Mouse (Mus musculus) embryonic facial prominence, embryonic 10.5 days (tissue): ENCODE measurements around the gene Pcdh9. TPM values are rescaled to one million over a fixed set of nuclear protein-coding genes. Genes with fewer than 3 reads are reported as not detected.

ENCODE experiments used
- DNase-seq: peaks from one replicate; pipeline ENCODE4 v3.0.0-alpha.2; 2017; ENCODE audit warnings: low spot score
- H3K27ac ChIP-seq: fragments of 300-500 bp; sonication (generic); replicated peaks from 2 replicates; pipeline ENCODE4 v1.5.1; 2016; ENCODE audit warnings: mild to moderate bottlenecking
- H3K27me3 ChIP-seq: fragments of 300-500 bp; sonication (generic); replicated peaks from 2 replicates; pipeline ENCODE4 v1.6.1; 2016; ENCODE audit warnings: low read depth, mild to moderate bottlenecking; ENCODE audit not compliant: poor library complexity, severe bottlenecking
- H3K36me3 ChIP-seq: fragments of 300-500 bp; sonication (generic); replicated peaks from 2 replicates; pipeline ENCODE4 v1.6.1; 2016; ENCODE audit warnings: mild to moderate bottlenecking, moderate library complexity
- H3K4me1 ChIP-seq: fragments of 300-500 bp; sonication (generic); 2 replicates; pipeline ENCODE4 v1.6.1; 2016
- H3K4me3 ChIP-seq: fragments of 300-500 bp; sonication (generic); 2 replicates; pipeline ENCODE4 v1.5.1; 2016; ENCODE audit warnings: mild to moderate bottlenecking, moderate library complexity
- H3K9me3 ChIP-seq: fragments of 300-500 bp; sonication (generic); 2 replicates; pipeline ENCODE4 v1.6.1; 2016; ENCODE audit warnings: mild to moderate bottlenecking
- WGBS: fragments of 180-500 bp; shearing (Covaris S2); methylation state at CpG from one replicate; pipeline ENCODE4 v1.1.7; 2016; 5-methylcytosine and 5-hydroxymethylcytosine counted together
- polyA plus RNA-seq: library from polyadenylated mRNA; unstranded; fragments of >200 nt; fragmentation: Nextera tagmentation; extraction: Ambion mirVana; gene quantifications from 2 replicates; pipeline ENCODE4 v1.2.1, GENCODE M21; 2016

The Pcdh9 gene
- polyA plus RNA-seq, 1 experiment from 2014 or later, result 15.3 TPM

DNA sequence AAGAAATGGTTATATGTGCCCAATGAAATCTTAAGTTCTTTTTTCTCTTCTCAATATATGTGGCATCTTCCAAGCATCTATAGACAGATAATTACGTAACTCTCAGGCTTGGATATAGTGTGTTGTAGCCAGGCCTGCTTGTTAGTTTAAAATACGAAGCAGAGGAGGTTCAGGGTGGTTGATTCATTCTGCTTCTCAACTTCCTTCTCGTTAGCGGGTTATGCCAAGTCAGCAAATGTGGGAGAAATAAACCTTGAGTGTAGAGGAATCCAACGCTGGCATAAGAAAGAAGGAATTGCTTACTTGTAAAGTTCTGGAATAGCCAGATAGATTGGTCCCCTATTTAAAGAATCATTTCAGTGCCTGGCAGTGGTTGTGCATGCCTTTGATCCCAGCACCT, 482.7 kb downstream of the Pcdh9 start:
- Histone ChIP-seq H3K36me3 (no peaks in the 10 kb centered on the region), H3K27me3 (no peaks in the 10 kb centered on the region), H3K27ac (no peak overlapping the region), H3K4me3 (no peak overlapping the region), H3K4me1 (no peaks in the 10 kb centered on the region), H3K9me3 (no peaks in the 10 kb centered on the region)
- DNase-seq, result no peak
- WGBS, result 86% methylated on average over 5 of the region's 5 CpGs

DNA sequence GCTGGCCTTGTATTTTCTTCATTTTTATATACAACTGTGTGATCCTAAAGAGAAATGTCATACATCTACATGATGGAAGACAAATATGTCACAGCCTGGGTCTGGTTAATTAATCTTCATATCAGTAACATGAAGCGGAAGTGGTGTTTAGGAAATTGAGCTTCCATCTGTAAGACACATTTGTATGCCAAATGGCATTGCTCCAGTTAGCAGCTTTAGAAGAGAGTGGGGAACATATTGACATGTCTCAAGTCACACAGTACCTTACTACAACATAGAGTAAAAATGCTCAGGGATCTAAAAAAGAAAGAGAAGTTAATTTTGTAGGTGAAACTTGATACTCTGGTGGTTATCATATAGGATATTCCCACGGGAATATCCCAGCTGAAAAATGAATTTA, 505.4 kb downstream of the Pcdh9 start:
- 85% methylated on average over 2 of the region's 2 CpGs for WGBS
- H3K27ac ChIP-seq, result no peak overlapping the region
- H3K4me1 ChIP-seq, result no peaks in the 10 kb centered on the region
- no peaks in the 10 kb centered on the region for H3K36me3 ChIP-seq
- H3K4me3 ChIP-seq, result no peak overlapping the region
- H3K9me3 ChIP-seq, result no peaks in the 10 kb centered on the region
- H3K27me3 ChIP-seq, result no peaks in the 10 kb centered on the region
- no peak for DNase-seq

DNA sequence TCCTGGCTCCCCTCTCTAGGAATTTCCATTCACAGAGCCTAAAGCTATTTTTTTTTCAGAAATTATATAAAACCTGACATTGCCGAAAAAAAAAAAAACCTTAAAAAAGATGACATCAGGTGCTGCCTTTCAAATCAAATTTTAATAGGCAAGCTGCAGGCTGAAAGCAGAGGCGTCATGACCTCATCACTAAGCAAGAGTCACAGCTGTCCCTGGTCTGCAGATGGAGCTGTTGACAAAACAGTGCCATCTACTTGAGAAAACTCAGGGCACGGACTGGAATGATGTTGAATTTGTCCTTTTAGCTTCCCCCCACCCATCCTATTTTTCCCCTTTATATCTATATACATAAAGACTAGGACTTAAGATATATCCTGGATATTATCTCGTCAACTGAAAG, 509.3 kb downstream of the Pcdh9 start:
- no peaks in the 10 kb centered on the region for H3K4me1 ChIP-seq
- H3K27ac ChIP-seq, result no peak overlapping the region
- H3K9me3 ChIP-seq, result no peaks in the 10 kb centered on the region
- H3K27me3 ChIP-seq, result no peaks in the 10 kb centered on the region
- no peaks in the 10 kb centered on the region for H3K36me3 ChIP-seq
- H3K4me3 ChIP-seq, result no peak overlapping the region
- no peak for DNase-seq
- WGBS, result 55% methylated on average over 4 of the region's 4 CpGs

DNA sequence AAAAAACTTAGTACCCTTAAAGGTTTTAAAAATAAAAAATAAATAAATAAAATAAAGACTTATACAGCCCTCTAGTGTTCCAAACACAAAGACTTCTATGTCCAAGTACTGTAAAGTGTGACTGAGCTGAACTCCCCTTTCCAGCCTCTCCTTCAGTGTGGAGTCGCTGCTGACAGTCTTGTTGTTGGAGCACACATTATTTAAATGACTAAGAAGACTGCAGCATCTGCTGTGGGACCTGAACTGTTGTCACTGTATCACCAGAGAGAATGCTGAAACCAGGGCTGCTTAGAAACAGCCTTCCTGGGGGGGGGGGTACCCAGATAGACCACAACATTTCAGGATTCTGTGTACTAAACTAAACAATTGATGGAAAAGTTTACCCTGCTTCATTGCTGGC, 509.7 kb downstream of the Pcdh9 start:
- no peaks in the 10 kb centered on the region for H3K9me3 ChIP-seq
- no peaks in the 10 kb centered on the region for H3K27me3 ChIP-seq
- no peak overlapping the region for H3K27ac ChIP-seq
- no peaks in the 10 kb centered on the region for H3K36me3 ChIP-seq
- WGBS, result 43% methylated on average over 1 of the region's 1 CpGs
- H3K4me1 ChIP-seq, result 0 out of 2 replicates have a peak, but pooled peaks cover 3% of the 10 kb centered on the region
- H3K4me3 ChIP-seq, result no peak overlapping the region
- no peak for DNase-seq

DNA sequence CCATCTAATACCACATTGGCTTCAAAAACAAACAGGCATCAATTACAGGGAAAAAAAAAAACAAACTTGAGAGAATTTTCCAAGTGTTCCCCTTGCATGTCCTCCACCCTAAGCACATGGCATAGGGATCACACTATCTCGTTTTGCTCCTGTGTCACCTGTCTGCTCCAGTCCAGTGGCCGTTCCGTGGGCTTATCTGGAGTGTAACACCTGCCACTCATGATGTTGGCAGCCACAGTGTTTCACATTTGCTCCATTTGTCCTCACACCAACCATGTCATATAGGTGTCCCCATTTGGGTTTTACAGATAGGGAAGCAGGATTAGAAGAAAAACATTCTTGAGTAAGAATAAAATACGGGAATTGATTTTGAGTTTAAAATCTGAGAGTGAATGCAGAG, 514.3 kb downstream of the Pcdh9 start:
- H3K27me3 ChIP-seq, result no peaks in the 10 kb centered on the region
- H3K4me1 ChIP-seq, result 0 out of 2 replicates have a peak, but pooled peaks cover 5% of the 10 kb centered on the region
- DNase-seq, result no peak
- no peak overlapping the region for H3K4me3 ChIP-seq
- no peaks in the 10 kb centered on the region for H3K9me3 ChIP-seq
- H3K27ac ChIP-seq, result no peak overlapping the region
- WGBS, result 71% methylated on average over 4 of the region's 4 CpGs
- no peaks in the 10 kb centered on the region for H3K36me3 ChIP-seq

DNA sequence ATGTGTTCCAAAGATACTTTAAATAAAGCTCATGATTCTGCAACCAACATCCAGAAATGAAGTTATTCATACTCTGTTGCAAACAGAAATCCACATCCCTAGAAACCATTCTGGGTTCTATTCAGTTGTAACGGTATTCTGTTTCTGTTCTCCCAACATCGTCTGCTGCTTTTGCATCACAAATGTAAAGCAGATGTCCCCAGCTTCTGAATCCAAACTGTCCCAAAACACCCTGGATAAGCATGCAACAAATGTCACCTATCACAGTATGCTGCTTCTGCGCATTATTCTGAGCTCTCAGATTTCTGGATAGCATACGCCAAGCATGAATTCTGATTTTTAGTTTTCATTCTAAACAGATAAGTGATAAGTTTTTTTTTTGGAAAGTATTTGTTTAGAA, 516.3 kb downstream of the Pcdh9 start:
- H3K27ac ChIP-seq, result no peak overlapping the region
- H3K4me3 ChIP-seq, result no peak overlapping the region
- no peaks in the 10 kb centered on the region for H3K9me3 ChIP-seq
- no peaks in the 10 kb centered on the region for H3K27me3 ChIP-seq
- no peak for DNase-seq
- 0 out of 2 replicates have a peak, but pooled peaks cover 5% of the 10 kb centered on the region for H3K4me1 ChIP-seq
- no peaks in the 10 kb centered on the region for H3K36me3 ChIP-seq
- WGBS, result 56% methylated on average over 4 of the region's 4 CpGs

DNA sequence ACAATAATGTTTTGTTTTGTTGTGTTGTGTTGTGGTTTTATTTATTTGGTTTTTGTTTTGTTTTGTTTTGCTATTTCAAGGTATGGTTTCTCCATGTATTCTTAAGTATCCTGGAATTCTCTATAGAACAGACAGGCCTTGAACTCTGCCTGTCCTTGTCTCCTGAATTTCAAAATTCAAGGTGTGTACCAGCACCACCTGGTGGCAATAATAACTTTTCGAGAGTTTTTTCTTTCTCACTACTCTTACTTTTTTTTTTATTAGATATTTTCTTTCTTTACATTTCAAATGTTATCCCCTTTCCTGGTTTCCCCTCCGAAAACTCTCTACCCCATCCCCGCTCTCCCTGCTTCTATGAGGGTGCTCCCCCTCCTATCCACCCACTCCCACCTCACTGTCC, 536.3 kb downstream of the Pcdh9 start:
- DNase-seq, result no peak
- Histone ChIP-seq H3K27ac (no peak overlapping the region), H3K4me3 (no peak overlapping the region), H3K9me3 (no peaks in the 10 kb centered on the region), H3K36me3 (no peaks in the 10 kb centered on the region), H3K4me1 (0 out of 2 replicates have a peak, but pooled peaks cover 3% of the 10 kb centered on the region), H3K27me3 (no peaks in the 10 kb centered on the region)
- WGBS, result 86% methylated on average over 3 of the region's 3 CpGs

DNA sequence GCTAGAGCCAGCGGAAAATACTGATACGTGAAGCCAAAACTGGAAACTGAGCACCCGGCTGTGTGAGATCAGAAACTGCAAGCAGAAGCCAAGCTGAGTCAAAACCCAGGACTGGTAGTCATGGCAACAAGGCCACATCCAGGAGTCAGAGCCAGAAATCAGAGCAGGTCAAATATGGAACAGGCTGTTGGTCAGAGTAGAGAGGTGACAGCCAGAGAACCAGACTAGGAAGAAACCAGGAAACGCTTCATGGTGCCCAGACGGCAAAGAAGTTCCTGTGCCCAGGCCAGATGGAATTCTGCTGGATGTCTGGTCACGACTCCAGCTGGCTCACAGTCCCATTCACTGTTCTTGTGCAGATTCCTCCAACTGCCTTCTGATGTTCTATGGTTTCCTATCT, 539.6 kb downstream of the Pcdh9 start:
- Histone ChIP-seq H3K27ac (no peak overlapping the region), H3K27me3 (no peaks in the 10 kb centered on the region), H3K4me1 (0 out of 2 replicates have a peak, but pooled peaks cover 7% of the 10 kb centered on the region), H3K4me3 (no peak overlapping the region), H3K36me3 (no peaks in the 10 kb centered on the region), H3K9me3 (no peaks in the 10 kb centered on the region)
- 58% methylated on average over 6 of the region's 6 CpGs for WGBS
- DNase-seq, result peak; percentile 8

DNA sequence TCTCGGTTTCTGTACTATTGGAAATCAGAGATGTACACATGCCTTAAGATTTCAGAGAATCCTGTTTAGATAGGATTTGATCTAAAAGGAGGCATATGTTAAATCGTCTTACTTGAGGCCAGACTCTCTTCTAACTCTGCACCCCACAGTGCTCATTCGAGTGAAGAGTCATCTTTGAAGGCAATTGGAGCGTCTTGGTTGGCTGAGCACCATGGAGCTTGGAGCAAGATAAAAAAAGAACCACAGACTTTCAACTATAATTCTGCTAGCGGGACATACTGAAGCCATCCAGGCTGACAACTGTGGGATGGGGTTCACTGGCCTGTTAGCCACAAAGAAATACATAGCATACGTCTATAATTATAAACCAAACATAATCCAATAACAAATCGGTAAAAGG, 541.3 kb downstream of the Pcdh9 start:
- Histone ChIP-seq H3K4me1 (0 out of 2 replicates have a peak, but pooled peaks cover 7% of the 10 kb centered on the region), H3K27ac (no peak overlapping the region), H3K9me3 (no peaks in the 10 kb centered on the region), H3K27me3 (no peaks in the 10 kb centered on the region), H3K4me3 (no peak overlapping the region), H3K36me3 (no peaks in the 10 kb centered on the region)
- DNase-seq, result no peak
- WGBS, result 61% methylated on average over 7 of the region's 7 CpGs

DNA sequence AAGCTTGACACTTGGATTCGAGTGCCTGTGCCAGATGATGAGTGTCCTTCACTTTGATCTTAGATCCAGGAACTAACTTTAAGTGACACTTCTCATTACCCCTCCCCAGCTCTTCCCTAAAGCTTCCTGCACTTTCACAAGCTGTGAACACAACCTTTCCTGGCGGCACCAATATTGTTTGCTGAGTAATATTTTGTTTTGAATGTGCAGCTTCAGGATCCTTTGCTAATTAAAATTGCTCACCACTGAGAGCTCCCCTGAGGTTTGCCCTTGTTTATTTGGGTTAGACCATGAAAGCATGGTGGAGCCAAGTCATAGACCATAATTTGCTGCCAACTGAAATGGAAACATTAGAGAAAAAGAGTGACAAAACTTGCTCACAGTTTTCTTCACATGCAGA, 543.4 kb downstream of the Pcdh9 start:
- Histone ChIP-seq H3K27ac (no peak overlapping the region), H3K27me3 (no peaks in the 10 kb centered on the region), H3K9me3 (no peaks in the 10 kb centered on the region), H3K36me3 (no peaks in the 10 kb centered on the region), H3K4me3 (no peak overlapping the region), H3K4me1 (0 out of 2 replicates have a peak, but pooled peaks cover 7% of the 10 kb centered on the region)
- no peak for DNase-seq
- WGBS, result 36% methylated on average over 2 of the region's 2 CpGs

DNA sequence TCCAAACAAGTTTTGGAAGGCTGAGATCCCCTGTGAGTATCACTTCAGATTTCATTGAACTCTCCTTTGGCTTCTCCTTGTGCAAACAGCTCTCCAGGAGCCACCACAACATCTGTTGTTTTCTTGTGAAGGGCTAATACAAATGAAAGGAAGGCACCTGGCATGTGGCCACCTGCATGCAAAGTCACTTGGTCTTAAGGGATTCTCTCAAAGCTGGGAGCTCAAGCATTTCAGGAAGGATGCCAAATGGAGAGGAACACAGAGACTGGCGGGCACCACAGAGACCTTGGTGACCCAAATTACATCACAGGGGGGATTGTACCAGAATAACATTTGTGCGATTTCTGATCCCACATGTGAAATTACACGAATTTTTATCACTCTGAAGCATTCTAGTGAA, 547.7 kb downstream of the Pcdh9 start:
- WGBS, result 69% methylated on average over 3 of the region's 3 CpGs
- DNase-seq, result no peak
- Histone ChIP-seq H3K4me3 (no peak overlapping the region), H3K27me3 (no peaks in the 10 kb centered on the region), H3K27ac (no peak overlapping the region), H3K36me3 (no peaks in the 10 kb centered on the region), H3K4me1 (0 out of 2 replicates have a peak, but pooled peaks cover 4% of the 10 kb centered on the region), H3K9me3 (no peaks in the 10 kb centered on the region)

DNA sequence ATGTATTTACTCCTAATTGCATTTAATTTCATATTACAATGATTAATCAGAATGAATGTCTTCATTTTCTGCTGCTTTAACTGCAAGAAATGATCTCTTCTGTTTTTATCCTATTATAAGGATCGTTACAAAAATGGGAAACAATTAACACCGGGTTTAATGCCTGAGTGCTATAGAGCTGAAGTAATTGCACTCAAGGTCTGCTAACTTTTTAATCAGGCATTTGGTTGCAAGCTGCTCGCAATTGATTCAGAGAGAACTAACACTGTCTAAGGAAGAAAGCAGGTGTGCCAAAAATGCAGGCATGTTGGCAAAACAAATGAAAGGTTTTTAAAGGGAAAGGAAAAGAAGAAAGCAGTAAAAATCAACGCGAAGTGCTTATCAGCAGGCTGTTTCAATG, 549.1 kb downstream of the Pcdh9 start:
- H3K4me1 ChIP-seq, result no peaks in the 10 kb centered on the region
- no peaks in the 10 kb centered on the region for H3K27me3 ChIP-seq
- H3K36me3 ChIP-seq, result no peaks in the 10 kb centered on the region
- DNase-seq, result no peak
- no peaks in the 10 kb centered on the region for H3K9me3 ChIP-seq
- H3K4me3 ChIP-seq, result no peak overlapping the region
- no peak overlapping the region for H3K27ac ChIP-seq
- WGBS, result 49% methylated on average over 5 of the region's 5 CpGs

DNA sequence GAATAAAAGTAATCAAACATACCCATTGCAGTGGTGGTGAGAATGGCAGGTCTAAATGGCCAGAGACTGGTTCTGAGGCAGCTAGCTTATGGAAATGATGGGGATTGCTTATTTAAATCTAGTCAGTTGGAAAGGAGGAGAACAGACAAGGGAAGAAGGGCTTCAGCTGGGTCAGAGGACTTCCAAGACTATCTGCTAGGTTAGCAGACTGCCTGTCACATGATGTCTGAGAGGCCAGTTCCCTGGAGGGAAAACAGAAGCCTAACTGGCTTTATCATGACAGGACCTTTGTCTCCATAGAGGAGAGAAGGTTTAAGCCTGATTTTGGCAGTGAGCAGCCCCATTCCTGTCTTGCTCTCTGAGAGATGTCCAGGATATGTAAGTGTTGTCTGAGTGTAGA, 561.2 kb downstream of the Pcdh9 start:
- H3K27ac ChIP-seq, result no peak overlapping the region
- no peaks in the 10 kb centered on the region for H3K4me1 ChIP-seq
- no peak for DNase-seq
- H3K36me3 ChIP-seq, result no peaks in the 10 kb centered on the region
- H3K27me3 ChIP-seq, result no peaks in the 10 kb centered on the region
- H3K4me3 ChIP-seq, result no peak overlapping the region
- H3K9me3 ChIP-seq, result no peaks in the 10 kb centered on the region

DNA sequence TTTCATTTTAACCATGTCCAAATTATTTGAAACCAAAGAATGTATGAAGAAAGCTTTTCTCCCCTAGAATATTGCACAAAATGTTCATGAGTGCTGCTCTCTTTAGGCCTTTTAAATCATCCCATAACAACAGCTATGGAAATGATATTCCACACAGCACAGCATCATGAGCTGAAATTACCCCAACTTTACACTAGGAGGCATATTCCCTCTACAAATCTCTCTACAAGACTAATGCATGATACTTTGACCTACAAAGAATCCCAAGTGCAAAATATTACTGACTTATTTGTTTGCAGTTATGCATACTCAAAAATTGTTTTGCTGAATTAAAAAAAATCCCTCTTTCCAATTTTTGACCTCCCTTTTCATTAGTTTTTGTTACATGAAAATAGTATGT, 573.1 kb downstream of the Pcdh9 start:
- no peak overlapping the region for H3K4me3 ChIP-seq
- no peak overlapping the region for H3K27ac ChIP-seq
- H3K9me3 ChIP-seq, result no peaks in the 10 kb centered on the region
- H3K4me1 ChIP-seq, result no peaks in the 10 kb centered on the region
- DNase-seq, result no peak
- H3K27me3 ChIP-seq, result no peaks in the 10 kb centered on the region
- H3K36me3 ChIP-seq, result no peaks in the 10 kb centered on the region
